Mouse (Mus musculus): ENCODE measurements around the gene Ankrd17. TPM values are rescaled to one million over a fixed set of nuclear protein-coding genes. Genes with fewer than 3 reads are reported as not detected.
"Not testable (repeated sequence)": the region's sequence is repeated elsewhere in the genome, so short reads cannot be mapped to it uniquely, and the experiment has no call there.

Ankrd17 gene
- polyA plus RNA-seq, 1 experiment from 2014 or later = 41.2 TPM

DNA sequence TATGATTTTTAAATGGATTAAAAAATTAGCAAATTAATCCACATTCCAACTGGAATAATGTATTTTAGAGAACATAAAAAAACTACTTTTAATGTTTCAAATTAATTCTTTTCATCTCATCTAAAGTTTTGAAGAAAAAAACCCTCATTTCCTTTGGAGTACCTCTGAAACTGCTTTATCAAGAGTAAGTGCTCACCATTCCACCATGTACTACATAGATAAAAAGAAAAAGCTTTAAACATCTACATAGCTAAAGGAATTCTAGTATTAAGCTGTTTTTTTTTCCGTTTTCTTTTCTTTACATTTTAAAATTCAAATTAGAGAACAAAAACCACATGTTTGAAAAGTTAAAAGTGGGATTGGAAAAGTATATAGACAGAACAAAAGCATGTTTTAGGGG, 86.3 kb downstream of the Ankrd17 start:
- Histone ChIP-seq H3K4me2 (replicated peaks; ENCODE audit: low read depth, low read length) (no peak overlapping the region), H3K27ac (ENCODE audit: low read depth, low read length) (no peak overlapping the region), H3K4me3 (ENCODE audit: low read length) (no peak overlapping the region), H3K9me3 (ENCODE audit: control insufficient read depth, low read length) (no peaks in the 10 kb centered on the region), H3K36me3 (ENCODE audit: control insufficient read depth, insufficient read depth, low read length) (peaks cover 51% of the 10 kb centered on the region), H3K9ac (ENCODE audit: low read depth, low read length) (no peak overlapping the region), H3K27me3 (ENCODE audit: control insufficient read depth, insufficient read depth, low read length) (no peaks in the 10 kb centered on the region), H3K4me1 (ENCODE audit: control insufficient read depth, insufficient read depth, low read length) (no peaks in the 10 kb centered on the region)
- 90% methylated on average over 1 of the region's 1 CpGs for WGBS
- ATAC-seq (ENCODE audit: low FRiP score, low TSS enrichment) = no peak

DNA sequence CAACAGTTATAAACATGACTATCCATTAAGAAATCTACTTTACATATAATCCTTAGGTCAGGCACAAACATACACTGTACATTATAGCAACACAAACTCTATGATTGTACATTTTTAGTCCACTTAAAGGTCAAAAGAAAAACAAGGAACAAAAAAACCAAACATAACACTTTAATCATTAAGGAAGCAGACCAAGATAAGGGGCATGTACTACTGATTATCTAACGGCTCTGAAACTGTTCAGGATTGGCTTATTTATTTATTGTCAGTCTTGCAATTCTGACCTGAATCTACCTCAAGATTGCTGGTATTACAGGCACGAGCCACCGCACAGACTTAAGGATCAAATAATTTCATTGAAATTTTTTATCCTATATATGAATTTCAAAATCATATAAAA, 87.0 kb downstream of the Ankrd17 start:
- Histone ChIP-seq H3K36me3 (ENCODE audit: control insufficient read depth, insufficient read depth, low read length) (peaks cover 49% of the 10 kb centered on the region), H3K27ac (ENCODE audit: low read depth, low read length) (no peak overlapping the region), H3K9ac (ENCODE audit: low read depth, low read length) (no peak overlapping the region), H3K4me2 (replicated peaks; ENCODE audit: low read depth, low read length) (no peak overlapping the region), H3K4me1 (ENCODE audit: control insufficient read depth, insufficient read depth, low read length) (no peaks in the 10 kb centered on the region), H3K4me3 (ENCODE audit: low read length) (no peak overlapping the region), H3K27me3 (ENCODE audit: control insufficient read depth, insufficient read depth, low read length) (no peaks in the 10 kb centered on the region), H3K9me3 (ENCODE audit: control insufficient read depth, low read length) (no peaks in the 10 kb centered on the region)
- 89% methylated on average over 3 of the region's 3 CpGs for WGBS
- no peak for ATAC-seq (ENCODE audit: low FRiP score, low TSS enrichment)

DNA sequence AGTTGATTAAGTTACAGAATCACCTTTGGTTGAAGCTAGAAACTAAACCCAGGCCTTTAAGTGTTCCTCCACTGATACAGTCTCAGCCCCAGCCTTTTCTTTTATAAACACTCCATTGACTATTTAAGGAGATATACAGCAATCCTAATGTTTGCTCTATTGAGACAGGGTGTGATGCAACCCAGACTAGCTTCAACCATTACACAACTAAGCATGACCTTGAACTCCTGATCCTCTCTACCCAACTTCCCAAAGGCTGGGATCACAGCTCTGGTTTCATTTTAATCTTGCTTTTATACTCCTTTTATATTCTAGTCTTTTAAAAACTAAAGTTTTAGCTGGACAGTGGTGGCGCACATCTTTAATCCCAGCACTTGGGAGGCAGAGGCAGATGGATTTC, 88.9 kb downstream of the Ankrd17 start:
- 92% methylated on average over 1 of the region's 1 CpGs for WGBS

DNA sequence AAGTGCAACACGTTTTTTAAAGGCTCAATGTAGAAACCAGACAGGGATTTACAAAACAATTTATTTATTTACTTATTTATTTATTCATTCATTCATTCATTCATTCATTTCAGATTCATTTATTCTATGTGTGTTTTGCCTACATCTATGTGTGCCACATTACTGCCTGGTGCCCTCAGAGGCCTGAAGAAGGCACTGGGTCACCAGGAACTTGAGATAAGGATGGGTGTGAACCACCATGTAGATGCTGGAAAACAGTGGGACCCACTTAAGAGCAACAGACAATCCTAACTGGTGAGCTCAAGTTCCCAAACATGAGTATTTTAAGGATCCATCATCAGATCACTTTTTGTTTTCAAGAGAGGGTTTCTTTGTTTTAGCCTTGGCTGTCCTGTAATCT, 91.6 kb downstream of the Ankrd17 start:
- 89% methylated on average over 1 of the region's 1 CpGs for WGBS
- no peaks in the 10 kb centered on the region for H3K9me3 ChIP-seq (ENCODE audit: control insufficient read depth, low read length)
- no peaks in the 10 kb centered on the region for H3K4me1 ChIP-seq (ENCODE audit: control insufficient read depth, insufficient read depth, low read length)
- no peaks in the 10 kb centered on the region for H3K27me3 ChIP-seq (ENCODE audit: control insufficient read depth, insufficient read depth, low read length)
- H3K4me2 ChIP-seq (replicated peaks; ENCODE audit: low read depth, low read length) = no peak overlapping the region
- no peak overlapping the region for H3K4me3 ChIP-seq (ENCODE audit: low read length)
- peaks cover 46% of the 10 kb centered on the region for H3K36me3 ChIP-seq (ENCODE audit: control insufficient read depth, insufficient read depth, low read length)
- H3K27ac ChIP-seq (ENCODE audit: low read depth, low read length) = no peak overlapping the region
- H3K9ac ChIP-seq (ENCODE audit: low read depth, low read length) = no peak overlapping the region
- no peak for ATAC-seq (ENCODE audit: low FRiP score, low TSS enrichment)

More for the DNA sequence above, 88.9 kb downstream of the Ankrd17 start:
- Histone ChIP-seq H3K27ac (ENCODE audit: low read depth, low read length) (no peak overlapping the region), H3K4me2 (replicated peaks; ENCODE audit: low read depth, low read length) (no peak overlapping the region), H3K9ac (ENCODE audit: low read depth, low read length) (no peak overlapping the region), H3K27me3 (ENCODE audit: control insufficient read depth, insufficient read depth, low read length) (no peaks in the 10 kb centered on the region), H3K4me1 (ENCODE audit: control insufficient read depth, insufficient read depth, low read length) (no peaks in the 10 kb centered on the region), H3K4me3 (ENCODE audit: low read length) (no peak overlapping the region), H3K9me3 (ENCODE audit: control insufficient read depth, low read length) (no peaks in the 10 kb centered on the region), H3K36me3 (ENCODE audit: control insufficient read depth, insufficient read depth, low read length) (peaks cover 41% of the 10 kb centered on the region)
- no peak for ATAC-seq (ENCODE audit: low FRiP score, low TSS enrichment)

DNA sequence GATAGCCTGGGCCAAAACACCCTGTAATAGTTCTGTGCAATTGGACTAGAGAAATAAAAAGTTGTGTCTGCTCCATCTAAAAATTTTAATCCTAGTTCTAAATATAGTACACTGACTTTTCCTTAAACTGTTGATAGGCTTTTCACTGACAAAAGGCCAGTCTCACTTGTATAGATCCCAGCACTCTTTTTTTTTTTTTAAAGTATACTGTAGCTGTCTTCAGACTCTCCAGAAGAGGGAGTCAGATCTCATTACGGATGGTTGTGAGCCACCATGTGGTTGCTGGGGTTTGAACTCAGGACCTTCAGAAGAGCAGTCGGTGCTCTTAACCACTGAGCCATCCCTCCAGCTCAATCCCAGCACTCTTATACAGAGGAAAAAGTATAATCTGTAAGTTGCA, 104.1 kb downstream of the Ankrd17 start:
- not testable (repeated sequence) for H3K27me3 ChIP-seq (ENCODE audit: control insufficient read depth, insufficient read depth, low read length); H3K4me2 ChIP-seq (replicated peaks; ENCODE audit: low read depth, low read length); H3K9me3 ChIP-seq (ENCODE audit: control insufficient read depth, low read length); H3K4me3 ChIP-seq (ENCODE audit: low read length); H3K9ac ChIP-seq (ENCODE audit: low read depth, low read length); H3K27ac ChIP-seq (ENCODE audit: low read depth, low read length); H3K4me1 ChIP-seq (ENCODE audit: control insufficient read depth, insufficient read depth, low read length); ATAC-seq (ENCODE audit: low FRiP score, low TSS enrichment)
- H3K36me3 ChIP-seq (ENCODE audit: control insufficient read depth, insufficient read depth, low read length) = peaks cover 80% of the 10 kb centered on the region
- WGBS = 74% methylated on average over 2 of the region's 2 CpGs

DNA sequence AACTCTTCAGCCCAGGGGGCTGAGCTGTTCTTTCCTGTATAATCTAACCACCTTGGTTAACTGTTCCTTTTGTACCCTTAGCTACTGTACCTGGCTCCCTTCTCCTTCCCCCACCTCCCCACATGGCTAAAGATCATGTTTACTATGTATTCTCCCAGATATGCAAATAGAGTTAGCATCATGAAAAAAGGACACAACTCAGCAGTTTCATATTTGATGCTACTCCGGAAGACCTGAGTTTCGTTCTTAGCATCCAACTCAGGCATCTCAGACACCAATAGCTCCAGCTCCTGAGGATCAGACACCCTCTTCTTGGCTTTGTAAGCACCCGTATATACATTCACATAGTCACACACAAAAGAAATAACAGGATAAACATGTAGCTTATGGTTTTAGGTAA, 109.4 kb downstream of the Ankrd17 start:
- no peak for ATAC-seq (ENCODE audit: low FRiP score, low TSS enrichment)
- Histone ChIP-seq H3K4me2 (replicated peaks; ENCODE audit: low read depth, low read length) (no peak overlapping the region), H3K9ac (ENCODE audit: low read depth, low read length) (no peak overlapping the region), H3K27ac (ENCODE audit: low read depth, low read length) (no peak overlapping the region), H3K9me3 (ENCODE audit: control insufficient read depth, low read length) (no peaks in the 10 kb centered on the region), H3K4me1 (ENCODE audit: control insufficient read depth, insufficient read depth, low read length) (no peaks in the 10 kb centered on the region), H3K36me3 (ENCODE audit: control insufficient read depth, insufficient read depth, low read length) (peaks cover 88% of the 10 kb centered on the region), H3K4me3 (ENCODE audit: low read length) (no peak overlapping the region), H3K27me3 (ENCODE audit: control insufficient read depth, insufficient read depth, low read length) (no peaks in the 10 kb centered on the region)
- WGBS = 95% methylated on average over 3 of the region's 3 CpGs

DNA sequence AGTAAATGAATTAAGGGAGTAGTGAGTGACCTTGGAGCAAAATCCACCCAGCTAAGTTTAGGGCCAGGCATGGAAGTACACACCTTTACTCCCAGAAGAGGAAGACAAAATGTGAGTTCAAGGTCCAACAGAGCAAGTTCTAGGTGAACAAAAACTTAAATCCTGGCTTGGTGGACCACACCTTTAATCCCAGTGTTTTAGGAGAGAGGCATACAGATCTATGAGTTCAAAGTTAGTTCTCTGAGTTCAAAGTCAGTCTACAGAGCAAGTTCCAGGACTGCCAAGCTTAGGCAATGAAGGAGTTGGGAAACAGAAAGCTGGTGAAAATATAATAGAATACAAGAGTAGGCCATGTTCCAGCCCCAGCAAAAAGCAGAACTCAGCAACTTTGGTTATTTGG, 118.9 kb downstream of the Ankrd17 start:
- no peak overlapping the region for H3K4me2 ChIP-seq (replicated peaks; ENCODE audit: low read depth, low read length)
- no peak for ATAC-seq (ENCODE audit: low FRiP score, low TSS enrichment)
- H3K27ac ChIP-seq (ENCODE audit: low read depth, low read length) = no peak overlapping the region
- no peaks in the 10 kb centered on the region for H3K9me3 ChIP-seq (ENCODE audit: control insufficient read depth, low read length)
- H3K4me1 ChIP-seq (ENCODE audit: control insufficient read depth, insufficient read depth, low read length) = no peaks in the 10 kb centered on the region
- no peak overlapping the region for H3K4me3 ChIP-seq (ENCODE audit: low read length)
- H3K9ac ChIP-seq (ENCODE audit: low read depth, low read length) = no peak overlapping the region
- no peaks in the 10 kb centered on the region for H3K27me3 ChIP-seq (ENCODE audit: control insufficient read depth, insufficient read depth, low read length)
- peaks cover 72% of the 10 kb centered on the region for H3K36me3 ChIP-seq (ENCODE audit: control insufficient read depth, insufficient read depth, low read length)

DNA sequence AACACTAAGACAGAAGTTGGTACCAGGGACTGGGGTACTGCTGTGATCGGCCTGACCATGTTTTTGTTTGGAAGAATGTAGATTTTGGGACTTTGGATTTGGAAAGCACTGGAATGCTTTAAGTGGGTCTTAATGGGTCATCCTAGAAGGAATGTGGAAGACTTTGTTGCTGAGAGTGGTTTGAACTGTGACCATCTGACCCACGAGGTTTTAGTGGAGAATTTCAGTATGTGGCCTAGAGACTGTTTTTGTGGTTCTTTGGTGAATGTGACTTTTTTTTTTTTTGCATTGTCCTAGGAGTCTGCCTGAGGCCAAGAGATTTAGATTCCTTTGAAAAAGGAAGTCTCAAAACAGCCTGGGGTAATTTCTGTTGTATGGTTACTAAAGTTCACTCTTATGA, 119.4 kb downstream of the Ankrd17 start:
- ATAC-seq (ENCODE audit: low FRiP score, low TSS enrichment) = no peak
- Histone ChIP-seq H3K4me1 (ENCODE audit: control insufficient read depth, insufficient read depth, low read length) (no peaks in the 10 kb centered on the region), H3K36me3 (ENCODE audit: control insufficient read depth, insufficient read depth, low read length) (peaks cover 72% of the 10 kb centered on the region), H3K27me3 (ENCODE audit: control insufficient read depth, insufficient read depth, low read length) (no peaks in the 10 kb centered on the region), H3K9me3 (ENCODE audit: control insufficient read depth, low read length) (no peaks in the 10 kb centered on the region), H3K4me3 (ENCODE audit: low read length) (no peak overlapping the region), H3K27ac (ENCODE audit: low read depth, low read length) (no peak overlapping the region), H3K9ac (ENCODE audit: low read depth, low read length) (no peak overlapping the region), H3K4me2 (replicated peaks; ENCODE audit: low read depth, low read length) (no peak overlapping the region)
- WGBS = 91% methylated on average over 2 of the region's 2 CpGs

DNA sequence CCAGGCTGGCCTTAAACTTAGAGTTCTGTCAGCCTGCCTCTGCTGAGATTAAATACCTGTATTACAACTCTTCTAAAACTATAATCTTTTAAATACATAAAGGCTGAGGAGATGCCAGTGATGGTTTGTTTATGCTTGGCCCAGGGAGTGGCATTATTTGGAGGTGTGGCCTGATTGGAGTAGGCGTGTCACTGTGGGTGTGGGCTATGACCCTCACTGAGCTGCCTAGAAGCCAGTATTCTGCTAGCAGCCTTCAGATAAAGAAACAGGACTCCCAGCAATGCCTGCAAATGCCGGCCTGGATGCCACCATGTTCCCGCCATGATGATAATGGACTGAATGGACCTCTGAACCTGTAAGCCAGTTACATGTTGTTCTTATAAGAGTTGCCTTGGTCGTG, 119.8 kb downstream of the Ankrd17 start:
- no peaks in the 10 kb centered on the region for H3K4me1 ChIP-seq (ENCODE audit: control insufficient read depth, insufficient read depth, low read length)
- H3K9ac ChIP-seq (ENCODE audit: low read depth, low read length) = no peak overlapping the region
- no peaks in the 10 kb centered on the region for H3K9me3 ChIP-seq (ENCODE audit: control insufficient read depth, low read length)
- no peak for ATAC-seq (ENCODE audit: low FRiP score, low TSS enrichment)
- H3K27me3 ChIP-seq (ENCODE audit: control insufficient read depth, insufficient read depth, low read length) = no peaks in the 10 kb centered on the region
- no peak overlapping the region for H3K27ac ChIP-seq (ENCODE audit: low read depth, low read length)
- WGBS = 86% methylated on average over 4 of the region's 4 CpGs
- H3K4me2 ChIP-seq (replicated peaks; ENCODE audit: low read depth, low read length) = no peak overlapping the region
- peaks cover 72% of the 10 kb centered on the region for H3K36me3 ChIP-seq (ENCODE audit: control insufficient read depth, insufficient read depth, low read length)
- H3K4me3 ChIP-seq (ENCODE audit: low read length) = no peak overlapping the region

DNA sequence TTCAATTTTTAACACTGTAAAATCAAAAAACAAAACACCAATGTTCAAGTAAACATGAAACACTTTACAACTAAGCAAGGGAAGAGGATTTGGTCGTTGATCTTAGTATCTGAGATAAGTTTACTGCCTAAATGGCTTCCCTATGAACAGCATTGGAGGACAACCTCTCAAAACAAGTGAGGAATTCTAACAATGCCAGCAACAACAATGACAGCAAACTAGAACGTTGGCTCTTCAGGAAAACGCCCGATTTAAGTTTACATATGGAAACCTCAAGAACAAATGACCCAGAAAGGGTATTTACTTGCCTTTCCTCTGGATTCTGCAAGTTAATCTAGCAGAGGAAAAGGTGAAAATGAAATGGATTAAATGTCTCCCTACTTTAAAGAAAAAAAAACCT, 121.0 kb downstream of the Ankrd17 start:
- Histone ChIP-seq H3K9me3 (ENCODE audit: control insufficient read depth, low read length) (no peaks in the 10 kb centered on the region), H3K4me3 (ENCODE audit: low read length) (no peak overlapping the region), H3K4me2 (replicated peaks; ENCODE audit: low read depth, low read length) (no peak overlapping the region), H3K27me3 (ENCODE audit: control insufficient read depth, insufficient read depth, low read length) (no peaks in the 10 kb centered on the region), H3K4me1 (ENCODE audit: control insufficient read depth, insufficient read depth, low read length) (no peaks in the 10 kb centered on the region), H3K27ac (ENCODE audit: low read depth, low read length) (no peak overlapping the region), H3K9ac (ENCODE audit: low read depth, low read length) (no peak overlapping the region), H3K36me3 (ENCODE audit: control insufficient read depth, insufficient read depth, low read length) (peaks cover 66% of the 10 kb centered on the region)
- 69% methylated on average over 4 of the region's 4 CpGs for WGBS
- no peak for ATAC-seq (ENCODE audit: low FRiP score, low TSS enrichment)

Data from kidney, embryonic 14.5 days (tissue).